Mouse (Mus musculus) layer of hippocampus, adult 8-10 months (tissue): ENCODE data around the gene Rad54l. TPM values are rescaled to one million over a fixed set of nuclear protein-coding genes. Genes with fewer than 3 reads are reported as not detected.

ENCODE experiments used
- DNase-seq, 2 experiments: peaks; one replicate each; pipeline ENCODE4 v3.0.0; 2022; ENCODE audit warnings: low spot score in 2 of 2
- total RNA-seq, 4 experiments: library from RNA; stranded (reverse); gene quantifications; 2 replicates each; pipeline ENCODE4 v1.2.4; 2022

Gene Rad54l
- total RNA-seq, 4 experiments from 2014 or later = 0.41 to 1.1 (median 0.72) TPM

GRCm38 (mm10) chr4:116074145-116074675 is 49.3 kb downstream of the Rad54l start:
- no peak for DNase-seq

- no peak for DNase-seq
Observed at GRCm38 (mm10) chr4:116073146-116073545, 50.3 kb downstream of the Rad54l start.

- no peak for DNase-seq
Observed at GRCm38 (mm10) chr4:116070116-116070515, 53.4 kb downstream of the Rad54l start.

- no peak for DNase-seq
Observed at GRCm38 (mm10) chr4:116063855-116064254, 59.6 kb downstream of the Rad54l start.

GRCm38 (mm10) chr4:116059012-116059726 is 64.3 kb downstream of the Rad54l start:
- no peak for DNase-seq

- DNase-seq = no peak
Observed at GRCm38 (mm10) chr4:116057559-116057958, 65.9 kb downstream of the Rad54l start.

- DNase-seq = peak; percentile 85 to 89
Observed at GRCm38 (mm10) chr4:116053399-116053961, 70.0 kb downstream of the Rad54l start, which contains the start of gene Nsun4. TSS of gene Nsun4 (minus strand) at chr4:116053876.

- no peak for DNase-seq
Observed at GRCm38 (mm10) chr4:116052526-116053293, 70.8 kb downstream of the Rad54l start.

- no peak for DNase-seq
Observed at GRCm38 (mm10) chr4:116049211-116049610, 74.3 kb downstream of the Rad54l start.

GRCm38 (mm10) chr4:116048130-116048920 is 75.2 kb downstream of the Rad54l start:
- DNase-seq = no peak

GRCm38 (mm10) chr4:116047681-116048080 is 75.8 kb downstream of the Rad54l start:
- DNase-seq = no peak

- no peak for DNase-seq
Observed at GRCm38 (mm10) chr4:116046604-116047003, 76.9 kb downstream of the Rad54l start.

Other genes starting within 250 kb of the Rad54l start
- under 1 TPM in 3 of 4 experiments, not detected in 1; 0.39 to 0.53 (median 0.41) TPM for gene Kncn, start 239.3 kb downstream of the Rad54l start, total RNA-seq
- gene 6430628N08Rik, start 233.0 kb downstream of the Rad54l start, total RNA-seq = under 1 TPM in 2 of 4 experiments, not detected in 2; 0.20 to 0.28 TPM
- gene Dmbx1, start 183.8 kb downstream of the Rad54l start, total RNA-seq = under 1 TPM in 1 of 4 experiments, not detected in 3; 0.08 TPM
- gene Faah, start 105.8 kb downstream of the Rad54l start, total RNA-seq = 100 to 1,000 TPM; 125 to 145 (median 136) TPM
- gene Nsun4, start 69.8 kb downstream of the Rad54l start, total RNA-seq = 10 to 100 TPM; 10.6 to 11.8 (median 11.7) TPM
- 100 to 1,000 TPM; 402 to 415 (median 406) TPM for gene Uqcrh, start 48.6 kb downstream of the Rad54l start, total RNA-seq
- 10 to 100 TPM; 45.7 to 49.3 (median 47.9) TPM for gene Lrrc41, start 48.4 kb downstream of the Rad54l start, total RNA-seq
- 10 to 100 TPM; 69.7 to 76.0 (median 72.0) TPM for gene Pomgnt1, start 150 bp upstream of the Rad54l start, total RNA-seq
- 10 to 100 TPM; 21.9 to 23.7 (median 23.3) TPM for gene Lurap1, start 27.6 kb upstream of the Rad54l start, total RNA-seq
- gene Tspan1, start 43.9 kb upstream of the Rad54l start, total RNA-seq = not detected
- gene 1700042G07Rik, start 49.7 kb upstream of the Rad54l start, total RNA-seq = not detected
- gene Gm49337, start 49.7 kb upstream of the Rad54l start, total RNA-seq = 1 to 10 TPM in 1 of 4 experiments, under 1 TPM in 1, not detected in 2; 0.96 to 4.1 TPM
- gene Pik3r3, start 97.9 kb upstream of the Rad54l start, total RNA-seq = 10 to 100 TPM; 29.0 to 40.9 (median 35.9) TPM